Mouse (Mus musculus): ENCODE data around the gene Ncoa3.

The Ncoa3 gene

GRCm38 (mm10) chr2:165969961-165970360 lies 22.5 kb upstream of the Ncoa3 start:
- no peak for DNase-seq (ENCODE audit: extremely low spot score)

- no peak for DNase-seq (ENCODE audit: extremely low spot score)
These were observed 21.7 kb upstream of the Ncoa3 start for GRCm38 (mm10) chr2:165970767-165971166.

GRCm38 (mm10) chr2:165974383-165974782 lies 18.1 kb upstream of the Ncoa3 start:
- no peak for DNase-seq (ENCODE audit: extremely low spot score)

- no peak for DNase-seq (ENCODE audit: extremely low spot score)
These were observed 16.2 kb upstream of the Ncoa3 start for GRCm38 (mm10) chr2:165976186-165976585.

GRCm38 (mm10) chr2:165976874-165977273 lies 15.6 kb upstream of the Ncoa3 start:
- no peak for DNase-seq (ENCODE audit: extremely low spot score)

GRCm38 (mm10) chr2:165978119-165978518 lies 14.3 kb upstream of the Ncoa3 start:
- DNase-seq (ENCODE audit: extremely low spot score) = no peak

GRCm38 (mm10) chr2:165981248-165981977 lies 11.0 kb upstream of the Ncoa3 start:
- DNase-seq (ENCODE audit: extremely low spot score) = no peak

- no peak for DNase-seq (ENCODE audit: extremely low spot score)
These were observed 9.7 kb upstream of the Ncoa3 start for GRCm38 (mm10) chr2:165982512-165983389.

GRCm38 (mm10) chr2:165984318-165984717 lies 8.1 kb upstream of the Ncoa3 start:
- no peak for DNase-seq (ENCODE audit: extremely low spot score)

- DNase-seq (ENCODE audit: extremely low spot score) = no peak
These were observed 7.5 kb upstream of the Ncoa3 start for GRCm38 (mm10) chr2:165984891-165985290.

GRCm38 (mm10) chr2:165985581-165985980 lies 6.9 kb upstream of the Ncoa3 start:
- no peak for DNase-seq (ENCODE audit: extremely low spot score)

- peak; percentile 77 for DNase-seq (ENCODE audit: extremely low spot score)
These were observed 5.4 kb upstream of the Ncoa3 start for GRCm38 (mm10) chr2:165986921-165987453.

- DNase-seq (ENCODE audit: extremely low spot score) = no peak
These were observed 901 bp downstream of the Ncoa3 start for GRCm38 (mm10) chr2:165993173-165993900.

- DNase-seq (ENCODE audit: extremely low spot score) = no peak
These were observed 1.9 kb downstream of the Ncoa3 start for GRCm38 (mm10) chr2:165994341-165994740.

- DNase-seq (ENCODE audit: extremely low spot score) = no peak
These were observed 3.3 kb downstream of the Ncoa3 start for GRCm38 (mm10) chr2:165995711-165996110.

GRCm38 (mm10) chr2:165996130-165996529 lies 3.7 kb downstream of the Ncoa3 start:
- DNase-seq (ENCODE audit: extremely low spot score) = no peak

- DNase-seq (ENCODE audit: extremely low spot score) = no peak
These were observed 5.0 kb downstream of the Ncoa3 start for GRCm38 (mm10) chr2:165997256-165997967.

- DNase-seq (ENCODE audit: extremely low spot score) = no peak
These were observed 6.5 kb downstream of the Ncoa3 start for GRCm38 (mm10) chr2:165998969-165999368.

- DNase-seq (ENCODE audit: extremely low spot score) = peak; percentile 56
These were observed 7.4 kb downstream of the Ncoa3 start for GRCm38 (mm10) chr2:165999790-166000189.

- no peak for DNase-seq (ENCODE audit: extremely low spot score)
These were observed 7.8 kb downstream of the Ncoa3 start for GRCm38 (mm10) chr2:166000242-166000641.

- peak; percentile 53 for DNase-seq (ENCODE audit: extremely low spot score)
These were observed 8.3 kb downstream of the Ncoa3 start for GRCm38 (mm10) chr2:166000769-166001168.
